Mouse (Mus musculus) B cell, adult 2 months (primary cell): ENCODE measurements around the gene Neurl2.
A peak's percentile ranks its signal among the peaks of the same experiment; 100 is the strongest.

Experiments used
- DNase-seq, 2 experiments: peaks; one replicate each; pipeline ENCODE4 v3.0.0; 2022

The Neurl2 gene

DNA sequence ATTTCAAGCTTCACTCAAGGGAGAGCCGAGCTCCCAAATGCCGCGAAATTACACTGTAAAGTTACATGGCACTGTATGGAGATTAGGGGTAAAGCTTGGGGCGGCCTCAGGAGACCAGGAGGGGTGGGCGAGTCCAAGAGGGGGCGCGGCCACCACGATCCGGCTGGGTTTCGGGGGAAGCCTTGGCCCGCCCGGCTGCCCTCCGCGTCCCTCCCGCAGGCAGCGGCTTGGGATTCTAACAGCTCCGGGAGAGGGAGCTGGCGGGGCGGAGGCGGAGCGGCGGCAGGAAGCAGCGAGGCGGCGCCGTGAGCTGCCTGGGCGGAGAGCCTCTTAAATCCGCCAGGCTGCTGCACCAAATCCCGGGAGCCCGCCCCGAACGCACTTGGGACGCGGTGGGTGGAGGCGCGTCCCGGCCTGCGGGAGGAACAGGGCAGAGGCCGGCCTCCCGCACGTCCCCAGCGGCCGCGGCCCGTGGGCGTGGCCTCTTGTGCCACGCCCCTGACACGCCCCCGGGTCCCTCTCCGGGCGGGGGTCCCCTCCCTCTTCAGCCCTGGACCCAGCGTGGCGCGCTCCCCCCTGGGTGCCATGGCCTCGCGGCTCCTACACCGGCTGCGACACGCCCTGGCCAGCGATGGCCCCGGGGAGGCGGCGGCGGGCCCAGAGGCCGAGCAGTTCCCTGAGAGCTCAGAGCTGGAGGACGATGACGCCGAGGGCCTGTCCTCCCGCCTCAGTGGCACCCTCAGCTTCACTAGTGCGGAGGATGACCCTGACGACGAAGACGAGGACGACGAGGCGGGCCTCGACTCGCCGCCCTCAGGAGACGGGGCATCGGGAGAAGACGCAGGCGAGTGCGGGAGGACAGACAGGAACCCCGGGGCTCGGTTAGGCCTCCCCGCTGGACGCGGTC is 47.5 kb downstream of the Neurl2 start, which contains the start of gene Snx21:
TSS of gene Snx21 (plus strand) at position 343 of the 907 bp plus-strand sequence.
- DNase-seq = peak; percentile 64 to 73

GRCm38 (mm10) chr2:164784869-164785420 is 48.3 kb downstream of the Neurl2 start:
- no peak for DNase-seq

DNA sequence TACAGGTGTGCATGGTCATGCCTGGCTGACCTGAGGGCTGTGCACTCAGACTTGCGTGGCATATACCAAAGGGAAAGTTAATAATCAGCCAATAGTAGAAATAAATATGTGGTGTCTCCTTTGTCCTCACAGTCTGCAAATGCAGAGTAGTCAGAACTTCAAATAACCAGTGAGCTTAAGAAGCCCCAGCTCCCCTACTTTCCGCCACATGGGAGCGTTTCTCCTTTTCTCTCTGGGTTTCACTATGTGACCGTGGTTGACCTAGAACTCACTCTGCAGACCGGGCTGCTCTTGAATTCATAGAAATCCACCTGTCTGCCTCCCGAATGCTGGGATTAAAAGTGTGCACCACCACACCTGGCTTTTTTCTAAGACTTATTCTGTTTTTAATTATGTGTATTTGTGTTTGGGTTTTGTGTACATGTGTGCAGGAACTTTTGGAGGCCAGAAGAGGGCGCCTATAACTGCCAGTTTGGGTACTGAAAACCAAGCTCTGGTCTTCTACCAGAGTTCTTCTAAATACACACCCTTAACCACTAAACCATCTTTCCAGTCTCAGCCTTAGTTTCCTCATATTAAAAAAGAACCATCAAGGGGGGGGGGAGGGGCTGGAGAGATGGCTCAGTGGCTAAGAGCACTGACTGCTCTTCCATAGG is 49.2 kb downstream of the Neurl2 start:
- DNase-seq = peak in 1 of 2 experiments; percentile 31

DNA sequence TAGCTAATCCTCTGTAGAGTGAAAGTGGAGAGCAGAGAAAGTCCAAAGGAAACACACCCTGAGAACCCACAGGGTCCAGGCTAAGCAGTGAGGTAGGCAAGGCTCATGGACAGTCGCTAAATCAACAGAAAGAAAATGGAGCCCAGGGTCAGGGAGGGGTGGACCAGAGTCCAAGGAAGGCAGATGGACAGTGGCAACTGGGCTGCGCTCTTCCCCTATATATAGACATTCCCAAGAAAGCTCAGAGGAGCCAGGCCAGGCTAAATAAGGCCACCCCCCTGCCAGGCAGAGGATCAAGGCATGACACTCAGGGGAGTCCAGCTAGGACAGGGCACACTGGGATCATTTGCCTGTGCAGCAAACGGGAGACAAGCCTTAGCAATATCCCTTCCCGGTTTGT is 51.4 kb downstream of the Neurl2 start:
- no peak for DNase-seq
